Mouse (Mus musculus): ENCODE measurements around the gene Syt14. TPM values are rescaled to one million over a fixed set of nuclear protein-coding genes. Genes with fewer than 3 reads are reported as not detected.

Gene Syt14
- total and polyA plus RNA-seq, 3 experiments: not detected

GRCm38 (mm10) chr1:192857582-192857981, 178.0 kb downstream of the Syt14 start:
- Histone ChIP-seq H3K4me2 (ENCODE audit: insufficient read depth, low read depth, poor library complexity, severe bottlenecking) (no peak overlapping the region), H3K79me2 (replicated peaks; ENCODE audit: control insufficient read depth, extremely low read depth, insufficient read depth, poor library complexity, severe bottlenecking) (no peaks in the 10 kb centered on the region), H3K4me3 (replicated peaks in 1 of 3; ENCODE audit: low read depth in 2 of 3, low read length in 2 of 3, poor library complexity in 1 of 3) (no peak overlapping the region), H3K9ac (ENCODE audit: insufficient read depth, low read depth) (no peak overlapping the region), H3K36me3 (replicated peaks in 1 of 2; ENCODE audit: control insufficient read depth in 1 of 2, insufficient read depth in 1 of 2, low read length in 1 of 2) (no peaks in the 10 kb centered on the region), H3K27me3 (replicated peaks) (peaks cover 13% of the 10 kb centered on the region), H3K4me1 (ENCODE audit: control insufficient read depth in 1 of 2, insufficient read depth in 2 of 2) (peaks cover 0 to 11% of the 10 kb centered on the region in 2 experiments; a peak in 2 of 4 replicates), H3K9me3 (replicated peaks; ENCODE audit: low read length) (peaks cover 5% of the 10 kb centered on the region), H3K27ac (ENCODE audit: insufficient read depth, low read depth) (no peak overlapping the region)
- no peak for DNase-seq (ENCODE audit: extremely low read depth)
- in situ Hi-C loops (cut with MboI; ENCODE audit: low pct_ligation_motif_present, low pct_unique_long_range_greater_than_20kb, low sequenced_read_pairs): no loop called here
- peak; percentile 72 for TF ChIP-seq BHLHE40 (IDR thresholded peaks at IDR 0.05; ENCODE audit: low read depth, low read length)
- no peak for TF ChIP-seq MAZ (IDR thresholded peaks at IDR 0.05; ENCODE audit: low read depth, low read length)
- no peak for TF ChIP-seq MXI1 (IDR thresholded peaks at IDR 0.05; ENCODE audit: low read depth, low read length)
- 0 out of 2 replicates have a peak, but pooled peaks have one; percentile 23 for TF ChIP-seq MAX (IDR thresholded peaks at IDR 0.05; ENCODE audit: low read length)
- dilution Hi-C loops (cut with MboI; ENCODE audit: extremely low pct_ligation_motif_present, extremely low pct_unique_long_range_greater_than_20kb, low sequenced_read_pairs): no loop called here

GRCm38 (mm10) chr1:192856931-192857330, 178.6 kb downstream of the Syt14 start:
- H3K4me2 ChIP-seq (ENCODE audit: insufficient read depth, low read depth, poor library complexity, severe bottlenecking): no peak overlapping the region
- peaks cover 0 to 11% of the 10 kb centered on the region in 2 experiments; a peak in 2 of 4 replicates for H3K4me1 ChIP-seq (ENCODE audit: control insufficient read depth in 1 of 2, insufficient read depth in 2 of 2)
- dilution Hi-C loops (cut with MboI; ENCODE audit: extremely low pct_ligation_motif_present, extremely low pct_unique_long_range_greater_than_20kb, low sequenced_read_pairs) (no loop called here), in situ Hi-C loops (cut with MboI; ENCODE audit: low pct_ligation_motif_present, low pct_unique_long_range_greater_than_20kb, low sequenced_read_pairs) (no loop called here)
- TF ChIP-seq JUND (conservative IDR thresholded peaks at IDR 0.05; ENCODE audit: low read depth, low read length): no peak
- no peaks in the 10 kb centered on the region for H3K36me3 ChIP-seq (replicated peaks in 1 of 2; ENCODE audit: control insufficient read depth in 1 of 2, insufficient read depth in 1 of 2, low read length in 1 of 2)
- H3K4me3 ChIP-seq (replicated peaks in 1 of 3; ENCODE audit: low read depth in 2 of 3, low read length in 2 of 3, poor library complexity in 1 of 3): no peak overlapping the region
- no peak overlapping the region for H3K27ac ChIP-seq (ENCODE audit: insufficient read depth, low read depth)
- H3K9ac ChIP-seq (ENCODE audit: insufficient read depth, low read depth): no peak overlapping the region
- no peaks in the 10 kb centered on the region for H3K79me2 ChIP-seq (replicated peaks; ENCODE audit: control insufficient read depth, extremely low read depth, insufficient read depth, poor library complexity, severe bottlenecking)
- peaks cover 17% of the 10 kb centered on the region for H3K27me3 ChIP-seq (replicated peaks)
- DNase-seq (ENCODE audit: extremely low read depth): no peak
- H3K9me3 ChIP-seq (replicated peaks; ENCODE audit: low read length): peaks cover 5% of the 10 kb centered on the region

- DNase-seq (ENCODE audit: extremely low read depth): peak; percentile 29
- dilution Hi-C loops (cut with MboI; ENCODE audit: extremely low pct_ligation_motif_present, extremely low pct_unique_long_range_greater_than_20kb, low sequenced_read_pairs): no loop called here
- no peak overlapping the region for H3K4me2 ChIP-seq (ENCODE audit: insufficient read depth, low read depth, poor library complexity, severe bottlenecking)
- no peak overlapping the region for H3K9ac ChIP-seq (ENCODE audit: insufficient read depth, low read depth)
- H3K27ac ChIP-seq (ENCODE audit: insufficient read depth, low read depth): no peak overlapping the region
- peaks cover 0 to 11% of the 10 kb centered on the region in 2 experiments; a peak in 2 of 4 replicates for H3K4me1 ChIP-seq (ENCODE audit: control insufficient read depth in 1 of 2, insufficient read depth in 2 of 2)
- TF ChIP-seq EP300 (IDR thresholded peaks at IDR 0.05; ENCODE audit: low read length) (no peak), POLR2AphosphoS2 (IDR thresholded peaks at IDR 0.05; ENCODE audit: low read depth, low read length) (no peak)
- no peaks in the 10 kb centered on the region for H3K79me2 ChIP-seq (replicated peaks; ENCODE audit: control insufficient read depth, extremely low read depth, insufficient read depth, poor library complexity, severe bottlenecking)
- no peaks in the 10 kb centered on the region for H3K36me3 ChIP-seq (replicated peaks in 1 of 2; ENCODE audit: control insufficient read depth in 1 of 2, insufficient read depth in 1 of 2, low read length in 1 of 2)
- H3K27me3 ChIP-seq (replicated peaks): peaks cover 20% of the 10 kb centered on the region
- H3K9me3 ChIP-seq (replicated peaks; ENCODE audit: low read length): peaks cover 5% of the 10 kb centered on the region
- in situ Hi-C loops (cut with MboI; ENCODE audit: low pct_ligation_motif_present, low pct_unique_long_range_greater_than_20kb, low sequenced_read_pairs): no loop called here
- no peak overlapping the region for H3K4me3 ChIP-seq (replicated peaks in 1 of 3; ENCODE audit: low read depth in 2 of 3, low read length in 2 of 3, poor library complexity in 1 of 3)
Observed at GRCm38 (mm10) chr1:192856411-192856810, 179.2 kb downstream of the Syt14 start.
